Mouse (Mus musculus) C2C12 (cell line): Measurements from ENCODE around the gene Wdr1.

ENCODE experiments used
- CTCF ChIP-seq: IDR thresholded peaks from one replicate; pipeline ENCODE4 v1.5.1; 2011; ENCODE audit not compliant: control insufficient read depth, insufficient read depth, insufficient read length
- FOSL1 ChIP-seq: IDR thresholded peaks from one replicate; pipeline ENCODE4 v1.8.0; 2011; ENCODE audit warnings: mild to moderate bottlenecking, low read length; ENCODE audit not compliant: poor library complexity, insufficient read depth, severe bottlenecking
- MAX ChIP-seq: IDR thresholded peaks from one replicate; pipeline ENCODE4 v1.6.1; 2011; ENCODE audit warnings: mild to moderate bottlenecking, control low read depth
- MYOG ChIP-seq: IDR thresholded peaks from one replicate; pipeline ENCODE4 v1.6.1; 2011; ENCODE audit not compliant: control insufficient read depth, insufficient read length; ENCODE audit errors: extremely low read depth
- USF1 ChIP-seq: IDR thresholded peaks from one replicate; pipeline ENCODE4 v1.6.1; 2011; ENCODE audit warnings: low read depth, mild to moderate bottlenecking, control low read depth, moderate library complexity

- TF ChIP-seq CTCF: no peak
- TF ChIP-seq FOSL1: no peak
- no peak for TF ChIP-seq MAX
- no peak for TF ChIP-seq MYOG
- no peak for TF ChIP-seq USF1
Observed at GRCm38 (mm10) chr5:38585450-38585849, 22.4 kb upstream of the Wdr1 start.
